Mouse (Mus musculus) kidney, adult 2 months (tissue): ENCODE results near the gene Bcdin3d.

Experiments used
- CTCF ChIP-seq: fragments of 200-500 bp; conservative IDR thresholded peaks from 2 replicates; pipeline ENCODE4 v1.5.1; 2011; ENCODE audit warnings: low read depth, mild to moderate bottlenecking, control low read depth, low read length, moderate library complexity, mixed read lengths; ENCODE audit not compliant: insufficient read depth, insufficient read length
- POLR2A ChIP-seq: fragments of 200-500 bp; IDR thresholded peaks from one replicate; pipeline ENCODE4 v1.6.1; 2011; ENCODE audit warnings: low read depth, low read length, control low read depth

- no peak for TF ChIP-seq CTCF
- TF ChIP-seq POLR2A: no peak
Measured at GRCm38 (mm10) chr15:99431063-99431462, 43.5 kb downstream of the Bcdin3d start.
